Mouse (Mus musculus) thymus, adult 2 months (tissue): ENCODE data around the gene Arfip2. TPM values are rescaled to one million over a fixed set of nuclear protein-coding genes. Genes with fewer than 3 reads are reported as not detected.
A peak's percentile ranks its signal among the peaks of the same experiment; 100 is the strongest.

Source experiments
- DNase-seq: peaks from one replicate; pipeline ENCODE4 v3.0.0; 2021
- H3K27ac ChIP-seq: fragments of 200-500 bp; 2 replicates; pipeline ENCODE4 v1.5.1; 2012; ENCODE audit warnings: low read length, control low read depth; ENCODE audit not compliant: control insufficient read depth, insufficient read depth
- H3K27me3 ChIP-seq: fragments of 200-500 bp; 2 replicates; pipeline ENCODE4 v1.6.1; 2012; ENCODE audit warnings: mild to moderate bottlenecking, low read length, moderate library complexity, mixed read lengths; ENCODE audit not compliant: control insufficient read depth, insufficient read depth
- H3K36me3 ChIP-seq: fragments of 200-500 bp; 2 replicates; pipeline ENCODE4 v1.6.1; 2012; ENCODE audit warnings: mild to moderate bottlenecking, low read length, moderate library complexity; ENCODE audit not compliant: control insufficient read depth, insufficient read depth
- H3K4me1 ChIP-seq: fragments of 200-500 bp; replicated peaks from 2 replicates; pipeline ENCODE4 v1.6.1; 2012; ENCODE audit warnings: low read length; ENCODE audit not compliant: control insufficient read depth, insufficient read depth
- H3K4me3 ChIP-seq: fragments of 200-500 bp; 2 replicates; pipeline ENCODE4 v1.5.1; 2012; ENCODE audit warnings: mild to moderate bottlenecking, low read length, control low read depth, moderate library complexity; ENCODE audit not compliant: control insufficient read depth, insufficient read depth
- CTCF ChIP-seq: fragments of 200-500 bp; IDR thresholded peaks from 2 replicates; pipeline ENCODE4 v1.5.1; 2012; ENCODE audit warnings: mild to moderate bottlenecking, control low read depth, low read length, moderate library complexity, borderline replicate concordance; ENCODE audit not compliant: control insufficient read depth, poor library complexity, insufficient read depth; ENCODE audit errors: extremely low read depth
- POLR2A ChIP-seq: fragments of 200-500 bp; IDR thresholded peaks from 2 replicates; pipeline ENCODE4 v1.6.1; 2012; ENCODE audit warnings: mild to moderate bottlenecking, low read length, control low read depth, moderate library complexity; ENCODE audit not compliant: control insufficient read depth, poor library complexity, insufficient read depth; ENCODE audit errors: extremely low read depth
- WGBS: fragments of 180-500 bp; shearing (Covaris S2); methylation state at CpG from one replicate; pipeline ENCODE4 v1.1.7; 2018; 5-methylcytosine and 5-hydroxymethylcytosine counted together
- polyA plus RNA-seq: library from polyadenylated mRNA; depleted of rRNA; stranded (reverse); fragments of >200 nt; gene quantifications from 2 replicates; pipeline ENCODE4 v1.2.3, GENCODE M21; 2012

Arfip2 gene
- polyA plus RNA-seq, 1 experiment = 53.6 TPM

GRCm38 (mm10) chr7:105639304-105639703 lies 912 bp downstream of the Arfip2 start:
- no peak overlapping the region for H3K4me3 ChIP-seq
- 89% methylated on average over 9 of the region's 9 CpGs for WGBS
- H3K36me3 ChIP-seq = peaks cover 4% of the 10 kb centered on the region; the same call in 1 of the 2 replicates
- H3K27me3 ChIP-seq = no peaks in the 10 kb centered on the region
- no peak for DNase-seq
- TF ChIP-seq POLR2A = no peak
- no peak for TF ChIP-seq CTCF
- H3K4me1 ChIP-seq = peaks cover 11% of the 10 kb centered on the region
- no peak overlapping the region for H3K27ac ChIP-seq

- Histone ChIP-seq H3K27me3 (no peaks in the 10 kb centered on the region), H3K4me1 (peaks cover 12% of the 10 kb centered on the region), H3K36me3 (peaks cover 4% of the 10 kb centered on the region; the same call in 1 of the 2 replicates), H3K27ac (no peak overlapping the region), H3K4me3 (no peak overlapping the region)
- DNase-seq = no peak
- 96% methylated on average over 6 of the region's 6 CpGs for WGBS
- TF ChIP-seq CTCF = no peak
- TF ChIP-seq POLR2A = no peak
These were observed 1.4 kb downstream of the Arfip2 start for GRCm38 (mm10) chr7:105638776-105639175.

- TF ChIP-seq CTCF (no peak), POLR2A (no peak)
- Histone ChIP-seq H3K36me3 (no peaks in the 10 kb centered on the region), H3K27ac (no peak overlapping the region), H3K4me3 (no peak overlapping the region), H3K27me3 (no peaks in the 10 kb centered on the region; the same call in 1 of the 2 replicates), H3K4me1 (peaks cover 11% of the 10 kb centered on the region)
- DNase-seq = no peak
- WGBS = 100% methylated on average over 2 of the region's 2 CpGs
These were observed 4.5 kb downstream of the Arfip2 start for GRCm38 (mm10) chr7:105635726-105636125.

- 65% methylated on average over 9 of the region's 9 CpGs for WGBS
- H3K27ac ChIP-seq = no peak overlapping the region
- TF ChIP-seq CTCF (no peak), POLR2A (no peak)
- no peaks in the 10 kb centered on the region for H3K36me3 ChIP-seq
- peaks cover 5% of the 10 kb centered on the region; the same call in 1 of the 2 replicates for H3K4me1 ChIP-seq
- no peak for DNase-seq
- no peak overlapping the region for H3K4me3 ChIP-seq
- H3K27me3 ChIP-seq = no peaks in the 10 kb centered on the region; the same call in 1 of the 2 replicates
These were observed 5.8 kb downstream of the Arfip2 start for GRCm38 (mm10) chr7:105634272-105634920.

- Histone ChIP-seq H3K36me3 (no peaks in the 10 kb centered on the region), H3K27me3 (no peaks in the 10 kb centered on the region; the same call in 1 of the 2 replicates), H3K27ac (no peak overlapping the region), H3K4me1 (0 out of 2 replicates have a peak, but pooled peaks cover 3% of the 10 kb centered on the region), H3K4me3 (peak overlapping the region; percentile 45)
- TF ChIP-seq POLR2A (no peak), CTCF (no peak)
- no peak for DNase-seq
- WGBS = 5% methylated on average over 10 of the region's 10 CpGs
These were observed 6.4 kb downstream of the Arfip2 start for GRCm38 (mm10) chr7:105633801-105634135.

GRCm38 (mm10) chr7:105633127-105633800 lies 7.0 kb downstream of the Arfip2 start, which contains the start of gene Trim3:
TSS of gene Trim3 (minus strand) at chr7:105633571.
- no peak within 1 kb of the TSS for H3K27ac ChIP-seq
- H3K36me3 ChIP-seq = no peaks in the 10 kb centered on the region
- peak; percentile 87 for DNase-seq
- H3K27me3 ChIP-seq = no peaks in the 10 kb centered on the region; the same call in 1 of the 2 replicates
- H3K4me3 ChIP-seq = peak within 1 kb of the TSS; percentile 67
- H3K4me1 ChIP-seq = 0 out of 2 replicates have a peak, but pooled peaks cover 3% of the 10 kb centered on the region
- no peak for TF ChIP-seq CTCF
- no peak for TF ChIP-seq POLR2A
- WGBS = under 1% methylated on average over 71 of the region's 71 CpGs

GRCm38 (mm10) chr7:105632551-105632972 lies 7.7 kb downstream of the Arfip2 start:
- WGBS = 49% methylated on average over 4 of the region's 4 CpGs
- Histone ChIP-seq H3K27me3 (no peaks in the 10 kb centered on the region; the same call in 1 of the 2 replicates), H3K4me1 (0 out of 2 replicates have a peak, but pooled peaks cover 3% of the 10 kb centered on the region), H3K36me3 (no peaks in the 10 kb centered on the region), H3K27ac (no peak overlapping the region), H3K4me3 (peak overlapping the region; percentile 67)
- TF ChIP-seq CTCF (no peak), POLR2A (no peak)
- DNase-seq = no peak
